Mouse (Mus musculus) lung, adult 2 months (tissue): Measurements from ENCODE around the gene Mrpl44.

ENCODE experiments used
- CTCF ChIP-seq: fragments of 200-500 bp; IDR thresholded peaks from 2 replicates; pipeline ENCODE4 v1.5.1; 2011; ENCODE audit warnings: mild to moderate bottlenecking, low read length, control low read depth; ENCODE audit not compliant: insufficient read depth
- POLR2A ChIP-seq: fragments of 200-500 bp; IDR thresholded peaks from 2 replicates; pipeline ENCODE4 v1.6.1; 2011; ENCODE audit warnings: low read depth, mild to moderate bottlenecking, control low read depth, low read length, borderline replicate concordance; ENCODE audit errors: extremely low read depth

DNA sequence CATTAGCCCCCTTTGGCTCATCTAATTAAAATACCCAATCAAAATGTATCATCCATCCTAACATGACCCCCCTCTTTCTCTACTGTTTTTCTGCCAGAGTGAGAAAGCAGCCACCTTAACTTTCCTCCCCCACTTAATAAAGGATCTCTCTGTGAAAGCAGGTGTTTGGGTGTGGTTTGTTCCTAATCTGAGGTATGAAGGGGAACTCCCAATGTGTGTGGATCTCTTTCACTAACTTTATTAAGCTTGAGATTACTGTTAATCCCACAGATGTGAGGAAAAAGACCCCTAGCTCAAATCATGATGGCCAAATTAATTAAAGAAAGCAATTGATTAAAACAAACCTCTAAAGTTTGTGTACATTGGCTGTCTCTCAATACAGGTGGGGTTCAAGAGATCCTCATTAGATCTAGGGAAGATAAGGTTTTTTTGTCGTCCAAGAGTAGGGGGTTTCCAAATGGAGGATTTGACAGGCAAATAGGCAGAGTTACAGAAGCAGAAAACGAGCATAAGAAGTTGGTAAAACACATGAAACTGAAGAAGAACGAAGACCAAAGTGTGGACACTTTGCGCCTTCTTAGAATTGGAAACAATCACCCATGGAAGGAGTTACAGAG lies 1.5 kb upstream of the Mrpl44 start:
- TF ChIP-seq POLR2A (no peak), CTCF (no peak)
